Mouse (Mus musculus): ENCODE measurements around the gene Txnip.

GRCm38 (mm10) chr3:96579885-96580454 lies 22.2 kb downstream of the Txnip start:
- TF ChIP-seq CTCF (IDR thresholded peaks at IDR 0.05; ENCODE audit: insufficient read depth, low read depth, low read length) (peak; percentile 100), POLR2A (IDR thresholded peaks at IDR 0.05; ENCODE audit: insufficient read depth, low read depth, low read length) (no peak)
